Mouse (Mus musculus) limb, embryonic 12.5 days (tissue): ENCODE data around the gene Rnf41. TPM values are rescaled to one million over a fixed set of nuclear protein-coding genes. Genes with fewer than 3 reads are reported as not detected.

Source experiments
- ATAC-seq: fragments of 200-750 bp; cut with Nextera tagmentation; 2 replicates; pipeline ENCODE4 v1.8.0; 2017; ENCODE audit warnings: low read depth, moderate TSS enrichment; ENCODE audit not compliant: insufficient number of reproducible peaks, insufficient read depth, low FRiP score, low TSS enrichment
- H3K27ac ChIP-seq: fragments of 300-500 bp; sonication (generic); 2 replicates; pipeline ENCODE4 v1.5.1; 2016; ENCODE audit warnings: mild to moderate bottlenecking, moderate library complexity
- H3K27me3 ChIP-seq: fragments of 300-500 bp; sonication (generic); 2 replicates; pipeline ENCODE4 v1.6.1; 2016; ENCODE audit warnings: mild to moderate bottlenecking, moderate library complexity
- H3K36me3 ChIP-seq: fragments of 300-500 bp; sonication (generic); 2 replicates; pipeline ENCODE4 v1.6.1; 2016; ENCODE audit warnings: mild to moderate bottlenecking, moderate library complexity
- H3K4me1 ChIP-seq: fragments of 300-500 bp; sonication (generic); replicated peaks from 2 replicates; pipeline ENCODE4 v1.6.1; 2016
- H3K4me2 ChIP-seq: fragments of 300-500 bp; sonication (generic); 2 replicates; pipeline ENCODE4 v1.6.1; 2016; ENCODE audit warnings: mild to moderate bottlenecking, moderate library complexity
- H3K4me3 ChIP-seq: fragments of 300-500 bp; sonication (generic); replicated peaks from 2 replicates; pipeline ENCODE4 v1.5.1; 2016; ENCODE audit warnings: mild to moderate bottlenecking
- H3K9ac ChIP-seq: fragments of 300-500 bp; sonication (generic); replicated peaks from 2 replicates; pipeline ENCODE4 v1.6.1; 2016; ENCODE audit warnings: mild to moderate bottlenecking, moderate library complexity
- H3K9me3 ChIP-seq: fragments of 300-500 bp; sonication (generic); 2 replicates; pipeline ENCODE4 v1.6.1; 2016; ENCODE audit warnings: mild to moderate bottlenecking, moderate library complexity
- WGBS: fragments of 180-500 bp; shearing (Covaris S2); methylation state at CpG from one replicate; pipeline ENCODE4 v1.1.7; 2016; 5-methylcytosine and 5-hydroxymethylcytosine counted together
- polyA plus RNA-seq: library from polyadenylated mRNA; unstranded; fragments of >200 nt; fragmentation: Nextera tagmentation; extraction: Ambion mirVana; gene quantifications from 2 replicates; pipeline ENCODE4 v1.2.1, GENCODE M21; 2016

Gene Rnf41
- polyA plus RNA-seq, 1 experiment from 2014 or later = 42.5 TPM

GRCm38 (mm10) chr10:128444354-128444753 is 32.9 kb downstream of the Rnf41 start:
- no peaks in the 10 kb centered on the region for H3K4me1 ChIP-seq
- 69% methylated on average over 6 of the region's 6 CpGs for WGBS
- H3K27ac ChIP-seq = no peak overlapping the region
- ATAC-seq = no peak
- no peaks in the 10 kb centered on the region for H3K9me3 ChIP-seq
- no peak overlapping the region for H3K9ac ChIP-seq
- no peaks in the 10 kb centered on the region for H3K27me3 ChIP-seq
- no peak overlapping the region for H3K4me2 ChIP-seq
- H3K36me3 ChIP-seq = peaks cover 25% of the 10 kb centered on the region
- H3K4me3 ChIP-seq = no peak overlapping the region

GRCm38 (mm10) chr10:128445407-128445806 is 34.0 kb downstream of the Rnf41 start:
- Histone ChIP-seq H3K4me1 (no peaks in the 10 kb centered on the region), H3K4me3 (no peak overlapping the region), H3K27me3 (no peaks in the 10 kb centered on the region), H3K27ac (no peak overlapping the region), H3K9me3 (no peaks in the 10 kb centered on the region), H3K9ac (no peak overlapping the region), H3K36me3 (peaks cover 15% of the 10 kb centered on the region), H3K4me2 (no peak overlapping the region)
- no peak for ATAC-seq
- WGBS = 82% methylated on average over 4 of the region's 4 CpGs

- 82% methylated on average over 6 of the region's 6 CpGs for WGBS
- H3K36me3 ChIP-seq = no peaks in the 10 kb centered on the region
Measured at GRCm38 (mm10) chr10:128451014-128451413, 39.6 kb downstream of the Rnf41 start.

GRCm38 (mm10) chr10:128454471-128454870 is 43.0 kb downstream of the Rnf41 start:
- Histone ChIP-seq H3K9me3 (no peaks in the 10 kb centered on the region), H3K4me1 (0 out of 2 replicates have a peak, but pooled peaks cover 3% of the 10 kb centered on the region), H3K36me3 (no peaks in the 10 kb centered on the region), H3K4me3 (no peak overlapping the region), H3K27me3 (no peaks in the 10 kb centered on the region), H3K9ac (no peak overlapping the region), H3K4me2 (no peak overlapping the region), H3K27ac (no peak overlapping the region)
- no peak for ATAC-seq
- WGBS = 81% methylated on average over 3 of the region's 3 CpGs

More at GRCm38 (mm10) chr10:128451014-128451413, 39.6 kb downstream of the Rnf41 start:
- H3K4me1 ChIP-seq = 0 out of 2 replicates have a peak, but pooled peaks cover 3% of the 10 kb centered on the region
- no peaks in the 10 kb centered on the region for H3K27me3 ChIP-seq
- no peak overlapping the region for H3K4me3 ChIP-seq
- no peak overlapping the region for H3K9ac ChIP-seq
- no peaks in the 10 kb centered on the region for H3K9me3 ChIP-seq
- H3K4me2 ChIP-seq = no peak overlapping the region
- no peak overlapping the region for H3K27ac ChIP-seq
- no peak for ATAC-seq

- Histone ChIP-seq H3K9ac (0 out of 2 replicates have a peak overlapping the region, but pooled peaks have one; percentile 23), H3K4me2 (peak overlapping the region; percentile 43), H3K4me1 (peaks cover 4% of the 10 kb centered on the region), H3K27ac (no peak overlapping the region), H3K27me3 (no peaks in the 10 kb centered on the region), H3K4me3 (peak overlapping the region; percentile 18), H3K9me3 (no peaks in the 10 kb centered on the region), H3K36me3 (no peaks in the 10 kb centered on the region)
- ATAC-seq = no peak
- WGBS = 4% methylated on average over 6 of the region's 6 CpGs
Measured at GRCm38 (mm10) chr10:128455280-128455679, 43.8 kb downstream of the Rnf41 start.

GRCm38 (mm10) chr10:128457676-128458075 is 46.2 kb downstream of the Rnf41 start:
- no peaks in the 10 kb centered on the region for H3K27me3 ChIP-seq
- no peaks in the 10 kb centered on the region for H3K9me3 ChIP-seq
- 88% methylated on average over 6 of the region's 6 CpGs for WGBS
- no peak overlapping the region for H3K9ac ChIP-seq
- no peak overlapping the region for H3K27ac ChIP-seq
- peak overlapping the region; percentile 95 for H3K4me3 ChIP-seq
- H3K4me1 ChIP-seq = peaks cover 14% of the 10 kb centered on the region
- peaks cover 19% of the 10 kb centered on the region for H3K36me3 ChIP-seq
- ATAC-seq = no peak
- peak overlapping the region; percentile 87; the same call in 1 of the 2 replicates for H3K4me2 ChIP-seq

- Histone ChIP-seq H3K4me1 (peaks cover 14% of the 10 kb centered on the region), H3K36me3 (peaks cover 26% of the 10 kb centered on the region), H3K4me2 (peak overlapping the region; percentile 87), H3K4me3 (peak overlapping the region; percentile 95), H3K9me3 (no peaks in the 10 kb centered on the region), H3K9ac (peak overlapping the region; percentile 97), H3K27ac (peak overlapping the region; percentile 94), H3K27me3 (no peaks in the 10 kb centered on the region)
- ATAC-seq = peak; percentile 71
- 0% methylated on average over 29 of the region's 29 CpGs for WGBS
Measured at GRCm38 (mm10) chr10:128458348-128458718, 46.9 kb downstream of the Rnf41 start.

GRCm38 (mm10) chr10:128458719-128459408 is 47.4 kb downstream of the Rnf41 start, which contains the start of gene Smarcc2:
Gene Smarcc2, plus strand, starts transcription at chr10:128459248.
- peak; percentile 72 for ATAC-seq
- Histone ChIP-seq H3K27ac (peak within 1 kb of the TSS; percentile 94), H3K4me2 (peak within 1 kb of the TSS; percentile 87), H3K27me3 (no peaks in the 10 kb centered on the region), H3K4me3 (peak within 1 kb of the TSS; percentile 95), H3K9me3 (no peaks in the 10 kb centered on the region), H3K4me1 (peaks cover 14% of the 10 kb centered on the region), H3K9ac (peak within 1 kb of the TSS; percentile 97), H3K36me3 (peaks cover 31% of the 10 kb centered on the region)
- WGBS = under 1% methylated on average over 49 of the region's 86 CpGs

GRCm38 (mm10) chr10:128459409-128460269 is 48.2 kb downstream of the Rnf41 start:
- Histone ChIP-seq H3K9me3 (no peaks in the 10 kb centered on the region), H3K9ac (peak overlapping the region; percentile 97), H3K4me2 (peak overlapping the region; percentile 87), H3K27me3 (no peaks in the 10 kb centered on the region), H3K36me3 (peaks cover 39% of the 10 kb centered on the region), H3K4me3 (peak overlapping the region; percentile 95), H3K27ac (peak overlapping the region; percentile 94), H3K4me1 (peaks cover 14% of the 10 kb centered on the region)
- peak; percentile 18 for ATAC-seq
- WGBS = under 1% methylated on average over 37 of the region's 67 CpGs

GRCm38 (mm10) chr10:128460270-128460630 is 48.8 kb downstream of the Rnf41 start:
- H3K9me3 ChIP-seq = no peaks in the 10 kb centered on the region
- no peak overlapping the region for H3K27ac ChIP-seq
- H3K4me2 ChIP-seq = peak overlapping the region; percentile 87
- peaks cover 44% of the 10 kb centered on the region for H3K36me3 ChIP-seq
- no peaks in the 10 kb centered on the region for H3K27me3 ChIP-seq
- peaks cover 11% of the 10 kb centered on the region for H3K4me1 ChIP-seq
- 4% methylated on average over 5 of the region's 5 CpGs for WGBS
- ATAC-seq = no peak
- peak overlapping the region; percentile 97 for H3K9ac ChIP-seq
- H3K4me3 ChIP-seq = peak overlapping the region; percentile 95

GRCm38 (mm10) chr10:128474366-128474765 is 62.9 kb downstream of the Rnf41 start:
- Histone ChIP-seq H3K36me3 (peaks cover 98% of the 10 kb centered on the region), H3K9ac (no peak overlapping the region), H3K4me1 (no peaks in the 10 kb centered on the region), H3K4me3 (no peak overlapping the region), H3K27me3 (no peaks in the 10 kb centered on the region), H3K9me3 (no peaks in the 10 kb centered on the region), H3K27ac (no peak overlapping the region), H3K4me2 (no peak overlapping the region)
- 91% methylated on average over 12 of the region's 12 CpGs for WGBS
- ATAC-seq = no peak
